Mouse (Mus musculus) bone marrow, adult 2 months (tissue): ENCODE data around the gene Bach1. TPM values are rescaled to one million over a fixed set of nuclear protein-coding genes. Genes with fewer than 3 reads are reported as not detected.

Source experiments
- H3K27ac ChIP-seq: fragments of 200-500 bp; 2 replicates; pipeline ENCODE4 v1.5.1; 2012; ENCODE audit warnings: low read depth, mild to moderate bottlenecking, control low read depth, inconsistent platforms, low read length; ENCODE audit not compliant: control insufficient read depth, poor library complexity, insufficient read depth
- H3K4me1 ChIP-seq: fragments of 200-500 bp; 2 replicates; pipeline ENCODE4 v1.6.1; 2011; ENCODE audit warnings: low read length; ENCODE audit not compliant: control insufficient read depth, insufficient read depth
- H3K4me3 ChIP-seq: fragments of 200-500 bp; replicated peaks from 2 replicates; pipeline ENCODE3; 2011; ENCODE audit warnings: mild to moderate bottlenecking, low read depth, low read length, control low read depth; ENCODE audit not compliant: control insufficient read depth
- CTCF ChIP-seq: fragments of 200-500 bp; IDR thresholded peaks from 2 replicates; pipeline ENCODE4 v1.5.1; 2011; ENCODE audit warnings: low read length, control low read depth; ENCODE audit not compliant: control insufficient read depth, insufficient read depth
- POLR2A ChIP-seq: fragments of 200-500 bp; IDR thresholded peaks from 2 replicates; pipeline ENCODE4 v1.6.1; 2011; ENCODE audit warnings: low read depth, mild to moderate bottlenecking, control low read depth, low read length, borderline replicate concordance; ENCODE audit not compliant: control insufficient read depth
- WGBS: fragments of 180-500 bp; shearing (Covaris S2); methylation state at CpG from one replicate; pipeline ENCODE4 v1.1.7; 2018; 5-methylcytosine and 5-hydroxymethylcytosine counted together
- polyA plus RNA-seq: library from polyadenylated mRNA; stranded (reverse); fragments of >200 nt; gene quantifications from 2 replicates; pipeline ENCODE4 v1.2.4, GENCODE M21; 2011; ENCODE audit warnings: low replicate concordance; ENCODE audit not compliant: missing spikeins, insufficient read depth, insufficient read length

Bach1 gene
- polyA plus RNA-seq, 1 experiment: 14.9 TPM

DNA sequence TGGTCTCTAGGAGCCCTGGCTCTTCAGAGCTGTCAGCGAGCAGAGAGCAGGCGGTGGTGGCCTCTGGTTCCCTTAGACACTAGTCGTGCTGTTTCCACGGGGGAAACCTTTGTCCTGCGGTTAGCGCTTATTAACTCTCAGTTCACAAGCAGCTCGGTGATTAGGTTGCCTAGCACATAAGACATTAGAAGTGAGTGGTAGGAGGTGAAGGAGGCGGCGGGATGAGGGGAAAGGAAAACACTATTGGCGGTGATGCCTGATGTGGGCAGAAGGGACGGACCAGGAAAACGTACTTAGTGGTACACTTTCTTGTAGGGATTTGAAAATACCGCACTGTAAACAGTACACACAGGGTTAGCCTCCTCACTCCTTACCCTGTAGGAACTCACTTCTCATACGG is 29.2 kb downstream of the Bach1 start:
- no peak overlapping the region for H3K27ac ChIP-seq
- no peak for TF ChIP-seq CTCF
- TF ChIP-seq POLR2A: no peak
- no peaks in the 10 kb centered on the region; the same call in none of the 2 replicates for H3K4me1 ChIP-seq
- 81% methylated on average over 14 of the region's 14 CpGs for WGBS
- H3K4me3 ChIP-seq: no peak overlapping the region

DNA sequence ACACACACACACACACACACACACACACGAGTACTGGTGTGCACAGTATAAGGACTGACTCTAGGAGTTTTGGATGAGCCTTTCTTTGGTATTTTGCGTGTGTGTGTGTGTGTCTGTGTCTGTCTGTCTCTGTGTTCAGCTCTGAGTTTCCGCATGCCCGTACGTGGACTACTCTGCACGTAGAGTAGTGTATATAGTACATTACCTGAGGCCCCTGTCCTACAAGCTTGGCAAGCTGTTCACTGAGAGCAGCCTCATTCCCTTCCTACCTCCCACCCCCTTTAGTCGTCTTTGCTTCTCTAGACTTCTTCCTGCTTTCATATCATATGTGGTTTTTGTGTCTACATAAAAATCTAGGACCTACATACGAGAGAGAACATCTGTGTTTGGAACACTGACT is 30.0 kb downstream of the Bach1 start:
- Histone ChIP-seq H3K27ac (no peak overlapping the region), H3K4me3 (no peak overlapping the region), H3K4me1 (no peaks in the 10 kb centered on the region; the same call in none of the 2 replicates)
- TF ChIP-seq CTCF: no peak
- no peak for TF ChIP-seq POLR2A
- 76% methylated on average over 8 of the region's 8 CpGs for WGBS

DNA sequence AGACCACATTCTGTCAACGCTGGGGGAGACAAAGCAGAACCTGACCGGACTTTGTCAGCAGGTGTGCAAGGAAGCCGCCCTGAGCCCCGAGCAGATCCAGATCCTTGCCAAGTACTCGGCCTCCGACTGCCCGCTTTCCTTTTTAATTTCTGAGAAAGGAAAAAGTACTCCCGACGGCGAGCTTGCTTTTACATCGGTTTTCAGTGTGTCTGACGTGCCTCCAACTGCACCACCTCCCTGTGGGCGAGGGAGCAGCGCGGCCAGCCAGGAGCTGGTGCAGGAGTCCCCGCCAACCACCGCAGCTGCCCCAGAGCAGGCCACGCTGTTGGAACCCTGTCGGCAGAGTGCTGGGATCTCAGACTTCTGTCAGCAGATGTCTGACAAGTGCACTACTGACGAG is 30.7 kb downstream of the Bach1 start:
- TF ChIP-seq POLR2A (no peak), CTCF (no peak)
- Histone ChIP-seq H3K27ac (no peak overlapping the region), H3K4me1 (no peaks in the 10 kb centered on the region; the same call in none of the 2 replicates), H3K4me3 (no peak overlapping the region)
- 91% methylated on average over 20 of the region's 20 CpGs for WGBS

GRCm38 (mm10) chr16:87734868-87735381 is 36.2 kb downstream of the Bach1 start:
- TF ChIP-seq POLR2A: no peak
- no peak for TF ChIP-seq CTCF
- H3K27ac ChIP-seq: no peak overlapping the region
- H3K4me3 ChIP-seq: no peak overlapping the region
- WGBS: 79% methylated on average over 4 of the region's 4 CpGs
- H3K4me1 ChIP-seq: no peaks in the 10 kb centered on the region

GRCm38 (mm10) chr16:87736106-87736505 is 37.4 kb downstream of the Bach1 start:
- no peak for TF ChIP-seq POLR2A
- 84% methylated on average over 11 of the region's 11 CpGs for WGBS

GRCm38 (mm10) chr16:87737296-87737695 is 38.6 kb downstream of the Bach1 start:
- Histone ChIP-seq H3K27ac (no peak overlapping the region), H3K4me3 (no peak overlapping the region), H3K4me1 (no peaks in the 10 kb centered on the region)
- TF ChIP-seq POLR2A (no peak), CTCF (no peak)
- 57% methylated on average over 8 of the region's 8 CpGs for WGBS

More at GRCm38 (mm10) chr16:87736106-87736505, 37.4 kb downstream of the Bach1 start:
- Histone ChIP-seq H3K27ac (no peak overlapping the region), H3K4me3 (no peak overlapping the region), H3K4me1 (no peaks in the 10 kb centered on the region)

DNA sequence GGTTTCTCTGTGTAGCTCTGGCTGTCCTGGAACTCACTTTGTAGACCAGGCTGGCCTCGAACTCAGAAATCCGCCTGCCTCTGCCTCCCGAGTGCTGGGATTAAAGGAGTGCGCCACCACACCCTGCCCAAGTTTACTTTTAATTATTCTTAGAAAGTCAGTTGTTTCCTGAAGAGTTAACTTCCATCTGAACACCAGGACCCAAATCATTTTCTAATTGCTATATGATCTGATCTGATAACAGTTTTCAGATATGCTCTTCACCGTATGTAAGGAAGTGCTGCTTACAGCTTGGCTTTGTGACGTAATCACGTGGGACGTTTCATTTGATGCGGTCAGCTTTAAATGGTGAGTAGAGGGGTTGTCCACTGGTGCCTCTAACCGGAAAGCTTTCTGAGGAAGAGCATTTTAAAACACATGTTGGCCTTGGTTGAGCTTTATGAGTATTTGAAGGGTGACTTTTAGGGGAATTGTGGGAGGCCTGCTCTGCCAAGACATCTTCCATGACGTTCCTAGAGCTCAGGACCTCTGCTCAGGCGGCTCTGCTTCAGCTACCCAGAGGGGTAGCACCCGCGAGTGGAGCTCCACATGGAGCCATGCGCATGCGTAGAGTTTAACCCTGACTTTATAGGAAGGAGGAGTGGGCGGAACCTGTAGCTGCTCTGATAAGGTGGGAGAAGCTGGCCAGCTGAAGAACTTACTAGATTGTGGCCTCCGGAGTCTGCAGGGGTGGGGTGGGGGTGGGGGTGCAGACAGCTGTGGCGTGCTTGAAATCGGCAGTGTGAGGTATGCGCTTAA is 39.3 kb downstream of the Bach1 start:
- WGBS: 70% methylated on average over 21 of the region's 21 CpGs
- no peak overlapping the region for H3K4me3 ChIP-seq

DNA sequence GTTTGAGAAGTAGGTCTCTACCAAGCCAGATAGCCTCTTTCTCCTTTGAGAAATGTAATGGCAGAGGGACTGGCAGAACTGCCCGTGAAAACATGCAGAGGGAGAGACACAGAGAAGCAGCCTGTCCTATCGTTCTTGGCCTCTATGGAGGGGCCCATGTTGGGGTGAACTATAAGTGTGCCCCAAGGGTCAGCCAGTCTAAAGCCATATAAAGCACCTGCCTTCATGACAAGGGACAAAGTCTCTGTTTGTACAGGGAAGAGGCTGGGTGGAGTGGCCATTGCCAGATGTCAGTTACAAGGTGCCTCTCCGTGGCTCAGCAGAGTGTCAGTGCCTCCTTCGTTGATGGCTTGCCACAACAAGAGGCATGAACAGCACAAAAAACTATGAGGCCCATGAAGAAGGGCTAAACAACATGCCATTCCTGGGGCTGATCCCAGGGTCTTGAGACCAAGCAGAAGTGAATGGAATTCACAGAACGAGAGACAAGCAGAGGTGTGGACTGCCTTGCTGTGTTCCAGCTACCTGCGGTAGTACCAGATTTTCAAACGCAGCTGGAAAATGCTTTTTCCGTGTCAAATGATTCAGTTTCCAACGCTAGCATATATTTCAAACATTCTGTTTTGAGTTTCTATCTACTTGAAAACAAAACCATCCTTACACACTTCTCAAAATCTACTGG is 42.4 kb downstream of the Bach1 start:
- no peak overlapping the region for H3K27ac ChIP-seq
- no peak for TF ChIP-seq CTCF
- TF ChIP-seq POLR2A: no peak
- no peaks in the 10 kb centered on the region for H3K4me1 ChIP-seq
- WGBS: 85% methylated on average over 9 of the region's 9 CpGs
- H3K4me3 ChIP-seq: no peak overlapping the region

More for the DNA sequence above, 39.3 kb downstream of the Bach1 start:
- Histone ChIP-seq H3K27ac (no peak overlapping the region), H3K4me1 (no peaks in the 10 kb centered on the region)
- TF ChIP-seq POLR2A (no peak), CTCF (no peak)
